In the genomic region with DNA sequence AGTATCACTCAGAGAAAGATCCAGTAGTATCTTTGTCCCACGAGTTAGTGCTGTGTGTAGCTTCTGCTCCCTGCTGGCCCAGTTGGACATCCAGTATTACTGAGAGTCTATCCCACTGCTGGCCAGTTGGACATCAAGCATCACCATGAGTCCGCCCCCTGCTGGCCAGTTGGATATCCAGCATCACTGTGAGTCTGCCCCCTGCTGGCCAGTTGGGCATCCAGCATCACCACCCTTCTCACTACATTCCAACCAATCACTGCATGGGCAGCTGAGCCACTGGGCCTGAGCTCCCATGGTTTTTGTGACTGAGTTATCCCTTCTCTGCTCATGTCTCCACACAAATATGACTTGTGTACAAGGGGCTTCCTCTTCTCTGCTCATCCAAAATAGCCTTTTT, we compare ENCODE assay signal across 10 mouse cellular contexts. TPM values are rescaled to one million over a fixed set of nuclear protein-coding genes. Genes with fewer than 3 reads are reported as not detected.
DNase-seq lines count a peak whose midpoint lies in the region; ATAC-seq and TF ChIP-seq lines count a peak whose summit lies in the region.
"Had no signal": no experiment of that assay in that cellular context is flagged by ENCODE, and none has a peak within 500 bp of the region (broad histone marks: within the 10 kb centered on the region; RNA-seq: fewer than 3 reads in every experiment).

No protein-coding gene starts in this region.

- no peak overlapping the region for H3K27ac ChIP-seq in intestine, postnatal 0 days (ENCODE audit: low read depth, low read length)
- H3K27ac ChIP-seq in intestine, embryonic 16.5 days (ENCODE audit: low read length) = no peak overlapping the region
- H3K27ac ChIP-seq in ES-Bruce4 (ENCODE audit: insufficient read depth, low read length) = no peak overlapping the region
- no peak overlapping the region for H3K27ac ChIP-seq in stomach, postnatal 0 days (replicated peaks)
- H3K27ac ChIP-seq: lung, embryonic 15.5 days had no signal

- H3K27me3 ChIP-seq in intestine, postnatal 0 days (replicated peaks; ENCODE audit: control insufficient read depth, insufficient read depth, low read length) = no peaks in the 10 kb centered on the region
- no peaks in the 10 kb centered on the region for H3K27me3 ChIP-seq in intestine, embryonic 16.5 days (replicated peaks; ENCODE audit: control insufficient read depth, insufficient read depth, low read length)
- no peaks in the 10 kb centered on the region for H3K27me3 ChIP-seq in ES-Bruce4 (ENCODE audit: control insufficient read depth, insufficient read depth, low read length, poor library complexity, severe bottlenecking)
- H3K27me3 ChIP-seq in stomach, postnatal 0 days (ENCODE audit: control insufficient read depth, insufficient read depth, low read length) = no peaks in the 10 kb centered on the region
- H3K27me3 ChIP-seq: lung, embryonic 15.5 days had no signal

- no peak for TF ChIP-seq POLR2A in ES-Bruce4 (IDR thresholded peaks at IDR 0.05; ENCODE audit: insufficient read depth, low read length)

- no peak overlapping the region for H3K9ac ChIP-seq in intestine, postnatal 0 days (ENCODE audit: low read depth, low read length)
- no peak overlapping the region for H3K9ac ChIP-seq in intestine, embryonic 16.5 days (ENCODE audit: low read depth, low read length)
- no peak overlapping the region for H3K9ac ChIP-seq in ES-Bruce4 (ENCODE audit: low read depth, poor library complexity, severe bottlenecking)
- no peak overlapping the region for H3K9ac ChIP-seq in stomach, postnatal 0 days (ENCODE audit: low read length)
- H3K9ac ChIP-seq: lung, embryonic 15.5 days had no signal

- no peaks in the 10 kb centered on the region for H3K4me1 ChIP-seq in intestine, postnatal 0 days (replicated peaks; ENCODE audit: control insufficient read depth, insufficient read depth, low read length)
- no peaks in the 10 kb centered on the region for H3K4me1 ChIP-seq in intestine, embryonic 16.5 days (ENCODE audit: control insufficient read depth, insufficient read depth, low read length)
- H3K4me1 ChIP-seq in ES-Bruce4 (ENCODE audit: control insufficient read depth, insufficient read depth, low read length) = no peaks in the 10 kb centered on the region
- H3K4me1 ChIP-seq in stomach, postnatal 0 days (replicated peaks; ENCODE audit: control insufficient read depth, insufficient read depth) = no peaks in the 10 kb centered on the region
- H3K4me1 ChIP-seq: lung, embryonic 15.5 days had no signal

- H3K9me3 ChIP-seq in intestine, postnatal 0 days (ENCODE audit: control insufficient read depth) = no peaks in the 10 kb centered on the region
- no peaks in the 10 kb centered on the region for H3K9me3 ChIP-seq in intestine, embryonic 16.5 days (ENCODE audit: control insufficient read depth, low read length)
- no peaks in the 10 kb centered on the region for H3K9me3 ChIP-seq in ES-Bruce4 (replicated peaks; ENCODE audit: control insufficient read depth, insufficient read depth, low read length, poor library complexity, severe bottlenecking)
- H3K9me3 ChIP-seq in stomach, postnatal 0 days (ENCODE audit: control insufficient read depth, low read length) = no peaks in the 10 kb centered on the region
- H3K9me3 ChIP-seq: lung, embryonic 15.5 days had no signal

- TF ChIP-seq EP300 in ES-Bruce4 (IDR thresholded peaks at IDR 0.05; ENCODE audit: insufficient read depth, low read depth, low read length) = 0 out of 2 replicates have a peak, but pooled peaks have one; percentile 10
- no peak for TF ChIP-seq EP300 in stomach, postnatal 0 days (optimal IDR thresholded peaks at IDR 0.05)

- 81% methylated on average over 2 of the region's 2 CpGs for WGBS in intestine, postnatal 0 days
- 77% methylated on average over 2 of the region's 2 CpGs for WGBS in intestine, embryonic 16.5 days
- WGBS in stomach, postnatal 0 days = 87% methylated on average over 2 of the region's 2 CpGs

- no peak overlapping the region for H3K4me3 ChIP-seq in intestine, postnatal 0 days (ENCODE audit: low read depth, low read length)
- no peak overlapping the region for H3K4me3 ChIP-seq in intestine, embryonic 16.5 days (ENCODE audit: low read length)
- no peak overlapping the region for H3K4me3 ChIP-seq in ES-Bruce4 (ENCODE audit: low read depth, low read length)
- no peak overlapping the region for H3K4me3 ChIP-seq in stomach, postnatal 0 days (ENCODE audit: low read depth, low read length)
- H3K4me3 ChIP-seq: erythroblast, embryonic 14.5 days; lung, embryonic 15.5 days had no signal

- no peak for ATAC-seq in intestine, postnatal 0 days
- ATAC-seq in intestine, embryonic 16.5 days = no peak
- peak; percentile 65; the same call in 1 of the 2 replicates for ATAC-seq in common myeloid progenitor, adult 5-6 weeks (replicated peaks; ENCODE audit: low read depth, poor library complexity, severe bottlenecking)
- ATAC-seq in stomach, postnatal 0 days (ENCODE audit: low FRiP score, low TSS enrichment) = no peak

- H3K4me2 ChIP-seq in intestine, postnatal 0 days (replicated peaks; ENCODE audit: low read depth) = no peak overlapping the region
- no peak overlapping the region for H3K4me2 ChIP-seq in intestine, embryonic 16.5 days (ENCODE audit: low read depth, low read length)
- no peak overlapping the region for H3K4me2 ChIP-seq in stomach, postnatal 0 days (replicated peaks; ENCODE audit: low read depth)
- H3K4me2 ChIP-seq: lung, embryonic 15.5 days had no signal

- peak; percentile 48 for DNase-seq in lung, postnatal 10 days
- DNase-seq in stomach, postnatal 0 days (ENCODE audit: low spot score) = peak; percentile 33
- DNase-seq in right cerebral cortex, postnatal 10 days (ENCODE audit: low spot score in 2 of 2) = no peak
- no peak for DNase-seq in right cerebral cortex, postnatal 36 days (ENCODE audit: low spot score in 2 of 2)

- H3K36me3 ChIP-seq in intestine, postnatal 0 days (ENCODE audit: control insufficient read depth, insufficient read depth) = no peaks in the 10 kb centered on the region
- no peaks in the 10 kb centered on the region for H3K36me3 ChIP-seq in intestine, embryonic 16.5 days (ENCODE audit: control insufficient read depth, insufficient read depth, low read length)
- H3K36me3 ChIP-seq in ES-Bruce4 (ENCODE audit: control insufficient read depth, insufficient read depth, low read length, poor library complexity, severe bottlenecking) = no peaks in the 10 kb centered on the region
- H3K36me3 ChIP-seq in stomach, postnatal 0 days (ENCODE audit: control insufficient read depth, insufficient read depth, low read length) = no peaks in the 10 kb centered on the region

- TF ChIP-seq CTCF in intestine, postnatal 0 days (IDR thresholded peaks at IDR 0.05; ENCODE audit: low read depth) = peak; percentile 84
- peak; percentile 100 for TF ChIP-seq CTCF in ES-Bruce4 (IDR thresholded peaks at IDR 0.05; ENCODE audit: low read depth, low read length)
- TF ChIP-seq CTCF in stomach, postnatal 0 days (IDR thresholded peaks at IDR 0.05; ENCODE audit: low read depth) = peak; percentile 81

RNA-seq across cellular contexts. Expression of a gene that starts 33.8 kb away (rescaled TPM):
- polyA plus RNA-seq in intestine, postnatal 0 days (2015; fragmentation: Nextera tagmentation; extraction: Ambion mirVana) = 1.2 TPM in 2 replicates
- 4.1 and 5.0 TPM in 2 replicates for polyA plus RNA-seq in intestine, embryonic 16.5 days (2015; fragmentation: Nextera tagmentation; extraction: Ambion mirVana)
- polyA plus RNA-seq in ES-Bruce4 (2011; ENCODE audit: insufficient read depth, insufficient read length, low read depth, missing spikeins) = 16.4 and 19.4 TPM in 2 replicates
- 5.8 and 13.7 TPM in 2 replicates for total RNA-seq in common myeloid progenitor, adult 5-6 weeks (2017)
- 1.6 and 1.8 TPM in 2 replicates for polyA plus RNA-seq in stomach, postnatal 0 days (2015; fragmentation: Nextera tagmentation; extraction: Ambion mirVana)
- polyA plus RNA-seq: erythroblast, embryonic 14.5 days had no signal

Comparison
In these comparisons a context has a peak if more than half of its experiments do, and no peak if none do; other contexts are left out.
1. DNase-seq: peak in lung, postnatal 10 days (single experiment) and stomach, postnatal 0 days (single experiment); none in right cerebral cortex, postnatal 10 days (0 of 2) and right cerebral cortex, postnatal 36 days (0 of 2).
2. Peak in every context shown above with its lines, with median percentiles within 50 percentile points of each other: CTCF ChIP-seq.